Comparison of ENCODE assay signal across 8 mouse cellular contexts in genomic region chr2:164878509-164879227, GRCm38 (mm10). TPM values are rescaled to one million over a fixed set of nuclear protein-coding genes. Genes with fewer than 3 reads are reported as not detected.
DNase-seq lines count a peak whose midpoint lies in the region; ATAC-seq and TF ChIP-seq lines count a peak whose summit lies in the region.

No protein-coding gene starts in this region.

- POLR2A ChIA-PET in Patski (lab: Charles Lee) = interaction anchor here (0.6 to 1.7 kb wide), 6 partner anchors 8 to 93 kb away, joined by 3 to 6 read pairs (median 3); partner anchors contain the start of gene Snx21

- H3K4me1 ChIP-seq in lung, embryonic 14.5 days (ENCODE audit: insufficient read depth) = peaks cover 9% of the 10 kb centered on the region
- H3K4me1 ChIP-seq in neural tube, embryonic 15.5 days = peaks cover 43% of the 10 kb centered on the region

- H3K27ac ChIP-seq in lung, embryonic 14.5 days (ENCODE audit: low read depth) = peak overlapping the region; percentile 100
- peak overlapping the region; percentile 100 for H3K27ac ChIP-seq in neural tube, embryonic 15.5 days (replicated peaks)

- peak overlapping the region; percentile 100 for H3K9ac ChIP-seq in lung, embryonic 14.5 days
- H3K9ac ChIP-seq in neural tube, embryonic 15.5 days (replicated peaks) = peak overlapping the region; percentile 100

- DNase-seq in CD4-positive helper T cell, adult 2 months (ENCODE audit: low read depth, low spot score) = peak; percentile 76
- no peak for DNase-seq in Patski (ENCODE audit: low read depth, low spot score)
- peak; percentile 58 to 60 for DNase-seq in gastrocnemius, postnatal 36 days
- peak; percentile 90 for DNase-seq in kidney, adult 11 months
- DNase-seq in lung, embryonic 14.5 days = peak; percentile 73
- DNase-seq in urinary bladder, postnatal 36 days (ENCODE audit: low spot score in 2 of 2) = peak; percentile 47 to 65

- 2% methylated on average over 28 of the region's 28 CpGs for WGBS in lung, embryonic 14.5 days
- under 1% methylated on average over 28 of the region's 28 CpGs for WGBS in neural tube, embryonic 15.5 days

- TF ChIP-seq CTCF in Patski (IDR thresholded peaks at IDR 0.05) = no peak
- peak; percentile 13; the same call in 1 of the 2 replicates for TF ChIP-seq CTCF in lung, embryonic 14.5 days (IDR thresholded peaks at IDR 0.05; ENCODE audit: low read depth)

- peaks cover 20% of the 10 kb centered on the region for H3K36me3 ChIP-seq in lung, embryonic 14.5 days (ENCODE audit: insufficient read depth)
- peaks cover 10% of the 10 kb centered on the region for H3K36me3 ChIP-seq in neural tube, embryonic 15.5 days

- H3K4me3 ChIP-seq in lung, embryonic 14.5 days (ENCODE audit: low read depth, low read length) = peak overlapping the region; percentile 94
- H3K4me3 ChIP-seq in neural tube, embryonic 15.5 days (replicated peaks) = peak overlapping the region; percentile 89

- peak; percentile 46 for ATAC-seq in Patski
- ATAC-seq in common myeloid progenitor, adult 5-6 weeks (replicated peaks; ENCODE audit: low read depth, poor library complexity, severe bottlenecking) = peak; percentile 51
- ATAC-seq in lung, embryonic 14.5 days (ENCODE audit: insufficient read depth) = peak; percentile 56
- ATAC-seq in neural tube, embryonic 15.5 days (ENCODE audit: low FRiP score) = peak; percentile 63

- peak overlapping the region; percentile 90 for H3K4me2 ChIP-seq in lung, embryonic 14.5 days
- H3K4me2 ChIP-seq in neural tube, embryonic 15.5 days = peak overlapping the region; percentile 96

- CTCF ChIA-PET in Patski (lab: Charles Lee) = interaction anchor here (1.5 to 2.6 kb wide), 3 partner anchors 12 to 44 kb away, joined by 6 to 10 read pairs (median 7); no protein-coding TSS in a partner anchor

- intact Hi-C loops in gastrocnemius, postnatal 36 days (cut with DNase I) = no loop called here

- in situ Hi-C loops in Patski (cut with MboI; ENCODE audit: low pct_unique_long_range_greater_than_20kb) = no loop called here

- no peaks in the 10 kb centered on the region for H3K27me3 ChIP-seq in Patski
- H3K27me3 ChIP-seq in lung, embryonic 14.5 days (ENCODE audit: insufficient read depth, low read length) = no peaks in the 10 kb centered on the region
- no peaks in the 10 kb centered on the region for H3K27me3 ChIP-seq in neural tube, embryonic 15.5 days (replicated peaks)

- no peaks in the 10 kb centered on the region for H3K9me3 ChIP-seq in lung, embryonic 14.5 days (ENCODE audit: low read depth, low read length)
- H3K9me3 ChIP-seq in neural tube, embryonic 15.5 days (replicated peaks) = no peaks in the 10 kb centered on the region

RNA-seq across cellular contexts. Expression of gene Pcif1, which starts 0.4 kb away (rescaled TPM):
- polyA plus RNA-seq in Patski (2021) = 38.7 TPM
- 18.8 and 19.2 TPM in 2 replicates for total RNA-seq in common myeloid progenitor, adult 5-6 weeks (2017)
- 10 to 100 TPM; 23.8 to 26.9 TPM for total RNA-seq in gastrocnemius, postnatal 36 days (2021)
- 76.9 and 83.0 TPM in 2 replicates for polyA plus RNA-seq in lung, embryonic 14.5 days (2014; fragmentation: Nextera tagmentation; extraction: Ambion mirVana)
- 79.9 and 85.2 TPM in 2 replicates for polyA plus RNA-seq in neural tube, embryonic 15.5 days (2015; fragmentation: Nextera tagmentation; extraction: Ambion mirVana)

RNA-seq across cellular contexts. Expression of gene Pltp, which starts 21.2 kb away (rescaled TPM):
- polyA plus RNA-seq in Patski (2021) = 9.4 TPM
- total RNA-seq in common myeloid progenitor, adult 5-6 weeks (2017) = not detected in 2 replicates
- total RNA-seq in gastrocnemius, postnatal 36 days (2021) = 10 to 100 TPM; 15.3 to 15.7 TPM
- polyA plus RNA-seq in lung, embryonic 14.5 days (2014; fragmentation: Nextera tagmentation; extraction: Ambion mirVana) = 122 and 126 TPM in 2 replicates
- 117 and 192 TPM in 2 replicates for polyA plus RNA-seq in neural tube, embryonic 15.5 days (2015; fragmentation: Nextera tagmentation; extraction: Ambion mirVana)

RNA-seq across cellular contexts. Expression of gene Zfp335, which starts 32.9 kb away (rescaled TPM):
- 19.0 TPM for polyA plus RNA-seq in Patski (2021)
- total RNA-seq in common myeloid progenitor, adult 5-6 weeks (2017) = 6.2 and 7.6 TPM in 2 replicates
- total RNA-seq in gastrocnemius, postnatal 36 days (2021) = 1 to 10 TPM; 8.8 to 9.3 TPM
- polyA plus RNA-seq in lung, embryonic 14.5 days (2014; fragmentation: Nextera tagmentation; extraction: Ambion mirVana) = 14.8 and 15.8 TPM in 2 replicates
- polyA plus RNA-seq in neural tube, embryonic 15.5 days (2015; fragmentation: Nextera tagmentation; extraction: Ambion mirVana) = 13.3 and 13.8 TPM in 2 replicates

RNA-seq across cellular contexts. Expression of gene Neurl2, which starts 45.4 kb away (rescaled TPM):
- 2.6 TPM for polyA plus RNA-seq in Patski (2021)
- total RNA-seq in common myeloid progenitor, adult 5-6 weeks (2017) = 0.55 and 0.87 TPM in 2 replicates
- 10 to 100 TPM; 35.8 to 36.3 TPM for total RNA-seq in gastrocnemius, postnatal 36 days (2021)
- polyA plus RNA-seq in lung, embryonic 14.5 days (2014; fragmentation: Nextera tagmentation; extraction: Ambion mirVana) = 6.3 and 6.6 TPM in 2 replicates
- 6.8 and 7.1 TPM in 2 replicates for polyA plus RNA-seq in neural tube, embryonic 15.5 days (2015; fragmentation: Nextera tagmentation; extraction: Ambion mirVana)

RNA-seq across cellular contexts. Expression of gene Ctsa, which starts 46.0 kb away (rescaled TPM):
- 479 TPM for polyA plus RNA-seq in Patski (2021)
- total RNA-seq in common myeloid progenitor, adult 5-6 weeks (2017) = 44.4 and 51.1 TPM in 2 replicates
- total RNA-seq in gastrocnemius, postnatal 36 days (2021) = 10 to 100 TPM; 45.6 to 49.4 TPM
- polyA plus RNA-seq in lung, embryonic 14.5 days (2014; fragmentation: Nextera tagmentation; extraction: Ambion mirVana) = 114 and 125 TPM in 2 replicates
- 99.9 and 113 TPM in 2 replicates for polyA plus RNA-seq in neural tube, embryonic 15.5 days (2015; fragmentation: Nextera tagmentation; extraction: Ambion mirVana)

Comparison
In these comparisons a context has a peak if more than half of its experiments do, and no peak if none do; other contexts are left out.
1. RNA of gene Pltp, which starts 21.2 kb away (polyA plus RNA-seq): 122 to 126 TPM in lung, embryonic 14.5 days and 117 to 192 TPM in neural tube, embryonic 15.5 days; 9.4 TPM in Patski (single experiment); every median in the first group is over 10 times any median in the second.
2. Peak in every context shown above with its lines, with median percentiles within 50 percentile points of each other: ATAC-seq.